Mouse (Mus musculus) NIH3T3 (cell line): ENCODE results near the gene Birc7.

Source experiments
- DNase-seq: peaks from one replicate; pipeline ENCODE4 v3.0.0-alpha.2; 2012; ENCODE audit warnings: low read depth

The Birc7 gene

GRCm38 (mm10) chr2:180905556-180906221, 23.1 kb upstream of the Birc7 start:
- no peak for DNase-seq

GRCm38 (mm10) chr2:180910928-180911327, 17.9 kb upstream of the Birc7 start:
- DNase-seq, result no peak

- DNase-seq, result peak; percentile 37
These were observed 12.9 kb upstream of the Birc7 start for GRCm38 (mm10) chr2:180915886-180916433.

GRCm38 (mm10) chr2:180919913-180920809, 8.7 kb upstream of the Birc7 start:
- DNase-seq, result peak; percentile 15

GRCm38 (mm10) chr2:180920810-180921400, 7.9 kb upstream of the Birc7 start, which contains the start of gene Ythdf1:
Gene Ythdf1 (minus strand): TSS chr2:180920949.
- DNase-seq, result peak; percentile 98

GRCm38 (mm10) chr2:180922739-180923138, 6.1 kb upstream of the Birc7 start:
- no peak for DNase-seq

GRCm38 (mm10) chr2:180925176-180925575, 3.6 kb upstream of the Birc7 start:
- DNase-seq, result peak; percentile 89

- no peak for DNase-seq
These were observed 3.6 kb downstream of the Birc7 start for GRCm38 (mm10) chr2:180932418-180932817.

GRCm38 (mm10) chr2:180940187-180940586, 11.4 kb downstream of the Birc7 start:
- DNase-seq, result no peak

- peak; percentile 66 for DNase-seq
These were observed 13.0 kb downstream of the Birc7 start for GRCm38 (mm10) chr2:180941869-180942268.

- no peak for DNase-seq
These were observed 21.1 kb downstream of the Birc7 start for GRCm38 (mm10) chr2:180949947-180950346.

GRCm38 (mm10) chr2:180952731-180953171, 23.9 kb downstream of the Birc7 start:
- DNase-seq, result no peak

- no peak for DNase-seq
These were observed 24.8 kb downstream of the Birc7 start for GRCm38 (mm10) chr2:180953638-180954037.

GRCm38 (mm10) chr2:180954061-180955047, 25.5 kb downstream of the Birc7 start, which contains the start of gene Nkain4:
Gene Nkain4 (minus strand): TSS chr2:180954699.
- no peak for DNase-seq

GRCm38 (mm10) chr2:180959605-180960004, 30.8 kb downstream of the Birc7 start:
- peak; percentile 82 for DNase-seq

- no peak for DNase-seq
These were observed 31.4 kb downstream of the Birc7 start for GRCm38 (mm10) chr2:180960187-180960586.

GRCm38 (mm10) chr2:180962616-180963308, 33.9 kb downstream of the Birc7 start:
- DNase-seq, result peak; percentile 65

GRCm38 (mm10) chr2:180963956-180964355, 35.1 kb downstream of the Birc7 start:
- peak; percentile 91 for DNase-seq

GRCm38 (mm10) chr2:180966092-180966882, 37.5 kb downstream of the Birc7 start:
- peak; percentile 52 for DNase-seq
